Mouse (Mus musculus) brain, embryonic 18.5 days (tissue): ENCODE results near the gene Wwc2.
"Not testable (repeated sequence)": the region's sequence is repeated elsewhere in the genome, so short reads cannot be mapped to it uniquely, and the experiment has no call there.

ENCODE experiments used
- DNase-seq: peaks from one replicate; pipeline ENCODE4 v3.0.0-alpha.2; 2012; ENCODE audit warnings: low read depth, low spot score

Wwc2 gene

DNA sequence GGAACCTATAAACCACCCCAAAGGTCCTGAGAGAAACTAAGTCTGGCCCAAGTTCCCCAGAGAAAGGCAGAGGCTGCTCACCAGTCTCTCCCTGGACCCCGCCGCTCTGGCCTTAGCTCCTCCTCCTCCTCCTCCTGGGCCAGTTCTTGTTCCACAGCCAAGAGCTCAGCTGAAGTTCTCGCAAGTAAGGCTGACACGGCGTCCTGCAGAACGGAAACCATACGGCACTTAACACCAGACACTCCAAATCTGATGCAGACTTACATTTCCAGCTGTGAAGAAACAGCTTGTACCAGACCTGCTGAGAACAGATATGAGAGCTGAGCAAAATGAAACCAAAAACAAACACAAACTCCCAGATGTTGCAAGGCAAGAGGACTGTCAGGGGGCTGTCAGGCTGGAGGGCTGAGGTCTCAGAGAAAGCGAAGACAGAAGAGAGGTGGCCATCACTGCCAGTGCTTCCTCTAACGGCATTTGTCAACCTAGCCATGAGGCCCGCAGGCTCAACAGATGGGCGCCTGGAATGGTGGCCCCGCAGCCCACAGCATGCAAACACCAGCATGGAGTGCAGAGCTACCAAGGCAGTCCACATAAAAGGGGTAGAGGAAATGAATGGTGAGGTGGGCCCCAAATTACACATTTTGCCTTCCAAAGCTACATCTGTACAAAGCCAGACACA, 138.8 kb downstream of the Wwc2 start:
- no peak for DNase-seq

DNA sequence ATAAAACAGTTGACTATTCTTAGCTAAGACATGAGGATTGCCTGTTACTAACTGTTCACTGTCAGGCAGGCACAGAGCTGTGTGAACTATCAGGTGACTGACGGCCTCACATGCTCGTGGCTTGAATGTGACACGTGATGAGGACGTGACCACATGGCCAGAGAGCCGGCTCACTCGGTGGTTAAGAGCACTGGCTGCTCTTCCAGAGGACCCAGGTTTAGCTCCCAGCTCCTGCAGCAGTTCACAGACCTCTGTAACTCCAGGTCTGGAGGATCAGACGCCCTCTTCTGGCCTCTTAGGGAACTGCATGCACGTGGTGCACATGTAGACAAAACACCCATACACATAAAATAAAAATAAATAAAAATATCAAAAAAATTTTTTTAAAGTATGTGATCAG, 140.9 kb downstream of the Wwc2 start:
- no peak for DNase-seq

DNA sequence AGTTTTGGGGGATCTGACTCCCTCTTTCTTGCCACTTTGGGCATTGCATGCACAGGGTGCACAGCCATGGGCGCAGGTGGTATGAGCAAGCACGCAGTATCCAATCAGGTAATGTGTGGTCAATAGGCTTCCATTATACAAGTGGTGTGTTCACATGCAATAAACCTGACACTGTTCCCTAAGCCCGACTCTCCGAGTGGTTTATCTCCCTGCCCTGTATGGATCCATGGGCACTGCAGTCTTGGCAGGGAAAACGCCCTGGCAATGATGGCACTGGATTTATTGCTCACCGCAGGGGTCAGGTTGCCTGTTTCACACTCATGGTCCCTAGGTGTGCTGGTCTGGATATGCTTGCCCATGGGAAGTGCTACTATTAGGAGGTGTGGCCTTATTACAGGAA, 142.8 kb downstream of the Wwc2 start:
- no peak for DNase-seq

DNA sequence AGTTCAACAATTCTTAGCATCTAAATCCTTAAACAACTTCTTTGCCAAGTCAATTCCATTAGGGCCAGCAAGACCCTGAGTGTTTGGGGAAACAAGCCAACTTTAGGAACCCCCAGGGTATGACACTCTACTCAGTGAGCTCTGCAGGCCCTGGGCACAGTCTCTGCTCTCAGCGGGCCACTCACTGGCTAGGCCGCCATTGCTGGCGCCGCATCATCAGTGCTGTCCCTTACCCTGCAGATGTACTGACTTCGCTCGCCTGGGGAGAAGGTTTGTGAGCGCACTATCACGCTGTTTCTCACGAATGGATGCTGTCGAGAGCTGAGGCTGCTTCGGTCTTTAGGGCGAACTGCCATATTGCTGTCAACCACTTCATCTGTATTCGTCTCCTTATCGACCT, 143.6 kb downstream of the Wwc2 start:
- no peak for DNase-seq

DNA sequence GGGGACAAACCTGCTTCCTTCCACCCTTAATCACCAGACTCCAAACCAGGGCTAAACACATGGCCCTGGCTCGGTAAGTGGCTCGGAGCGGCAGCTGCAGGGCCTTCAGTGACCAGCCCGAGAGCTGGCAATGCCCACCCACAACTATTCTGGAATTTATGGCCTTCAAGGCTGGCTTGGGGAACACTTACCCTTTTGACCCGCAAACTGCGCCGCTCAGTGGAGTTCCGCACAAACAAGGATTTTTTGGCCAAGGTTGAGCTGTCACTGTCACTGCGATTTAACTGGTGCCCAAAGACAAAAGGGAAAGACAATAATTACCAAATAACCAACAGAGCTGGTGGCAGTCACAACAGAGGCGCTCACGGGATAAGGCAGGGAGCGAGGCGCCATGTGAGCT, 144.8 kb downstream of the Wwc2 start:
- no peak for DNase-seq

DNA sequence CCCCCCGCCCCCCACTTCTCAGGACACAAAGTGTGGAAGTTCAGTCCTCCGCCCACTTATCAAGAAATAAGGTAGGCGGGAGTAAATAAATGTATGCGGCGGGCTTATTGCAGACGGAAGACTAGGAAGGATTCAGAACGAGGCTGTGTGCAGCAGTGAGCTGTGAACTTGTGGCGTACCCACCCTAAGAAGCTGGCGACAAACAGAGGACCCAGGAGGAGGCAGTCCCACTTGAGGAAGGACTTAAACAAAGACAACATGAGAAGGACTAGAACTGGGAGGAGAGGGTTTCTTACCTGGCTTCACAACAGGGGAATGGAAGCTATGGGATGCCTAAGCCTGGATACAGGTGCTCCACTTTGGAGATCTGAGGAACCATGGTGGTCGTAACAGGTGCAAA, 147.1 kb downstream of the Wwc2 start:
- DNase-seq, result no peak

DNA sequence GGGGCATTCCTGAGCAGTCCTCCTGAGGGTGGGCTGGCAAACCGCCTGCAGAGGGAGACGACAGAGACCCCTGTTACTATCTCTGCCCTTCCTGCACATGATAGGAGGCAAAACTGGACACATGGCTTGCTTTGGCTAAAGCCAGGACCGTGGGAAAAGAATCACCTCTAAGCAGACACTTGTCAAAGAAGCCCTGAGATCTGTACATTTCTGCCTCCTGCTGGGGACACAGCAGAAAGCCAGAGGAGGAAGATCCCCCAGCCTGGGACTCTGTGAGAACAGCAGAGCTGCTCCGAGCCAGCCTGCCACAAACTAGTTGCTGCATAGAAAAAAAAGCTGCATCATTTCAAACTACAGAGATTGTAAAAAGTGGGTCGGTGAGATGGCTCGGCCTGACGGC, 147.7 kb downstream of the Wwc2 start:
- no peak for DNase-seq

DNA sequence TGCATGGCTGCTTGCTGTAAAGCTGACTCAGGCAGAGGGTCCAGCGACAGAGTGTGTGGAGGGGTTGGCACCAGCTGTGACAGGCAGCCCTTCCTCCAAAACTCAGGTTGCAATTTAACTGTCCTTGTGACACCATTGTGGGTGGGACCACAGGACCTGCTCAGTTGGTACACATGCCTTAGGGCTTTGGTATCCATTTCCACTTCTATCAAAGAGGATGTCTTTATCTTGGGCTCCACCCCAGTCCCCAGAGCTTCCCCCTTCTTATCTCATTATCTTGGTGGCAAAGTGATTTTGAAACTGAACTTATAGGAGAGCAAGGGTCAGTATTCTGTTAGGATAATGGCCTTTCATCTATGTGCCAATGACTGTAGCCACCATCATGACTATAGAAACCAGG, 156.8 kb downstream of the Wwc2 start:
- DNase-seq, result no peak

DNA sequence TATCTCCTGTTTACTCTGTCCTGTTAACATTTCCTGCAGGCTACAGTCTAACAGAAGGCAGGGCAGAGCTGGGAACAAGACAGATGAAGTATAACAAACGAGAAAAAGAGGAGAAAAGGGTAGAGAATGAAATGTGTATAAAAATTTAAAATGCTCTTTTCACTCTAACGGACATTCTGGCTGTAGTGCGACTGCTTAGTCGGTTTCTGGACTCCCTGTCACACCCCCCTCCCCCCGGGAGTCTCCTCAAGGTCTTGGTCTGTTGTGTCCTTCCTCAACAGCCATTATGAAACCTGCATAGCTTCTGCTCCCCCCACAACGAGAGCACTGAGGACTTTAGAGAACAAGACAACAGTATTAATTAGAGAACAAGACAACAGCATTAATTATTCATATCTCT, 158.1 kb downstream of the Wwc2 start:
- DNase-seq, result no peak

DNA sequence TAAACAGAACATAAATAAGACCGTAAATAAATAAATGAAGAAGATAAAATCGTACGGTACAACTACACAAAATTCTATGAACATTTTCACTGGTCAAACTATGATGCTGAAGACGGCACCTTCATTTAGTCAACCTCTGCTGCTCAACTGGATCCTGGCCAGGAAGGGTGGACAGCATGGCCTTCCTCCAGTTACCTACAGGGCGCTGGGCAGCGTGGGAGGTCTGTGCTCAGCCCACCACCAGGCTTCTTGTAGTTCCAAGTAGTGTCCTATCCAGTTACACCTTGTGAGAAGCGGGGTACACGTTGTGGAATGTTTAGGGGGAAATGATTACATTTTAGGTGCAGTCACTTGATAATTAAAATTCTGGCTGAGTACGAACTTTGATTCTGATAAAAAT, 163.8 kb downstream of the Wwc2 start:
- no peak for DNase-seq

DNA sequence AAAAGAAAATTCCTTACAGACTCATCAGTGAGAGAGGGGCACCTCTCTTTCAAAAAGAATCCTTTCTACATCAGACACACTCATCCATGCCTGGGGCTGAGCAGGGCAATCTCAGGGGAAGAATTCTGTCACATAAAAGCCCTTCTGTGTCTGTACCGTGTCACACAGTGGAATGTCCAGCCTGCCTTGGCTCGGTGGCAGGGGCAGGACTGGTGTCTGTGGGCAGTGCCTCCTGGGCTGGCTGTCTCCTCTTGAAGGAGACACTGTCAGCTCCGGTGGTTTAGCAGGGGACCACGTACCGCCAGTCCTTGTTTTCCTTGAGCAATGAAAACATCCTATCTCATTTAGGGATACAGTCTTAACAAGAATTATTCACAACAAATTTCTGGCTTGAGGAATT, 165.1 kb downstream of the Wwc2 start:
- no peak for DNase-seq

DNA sequence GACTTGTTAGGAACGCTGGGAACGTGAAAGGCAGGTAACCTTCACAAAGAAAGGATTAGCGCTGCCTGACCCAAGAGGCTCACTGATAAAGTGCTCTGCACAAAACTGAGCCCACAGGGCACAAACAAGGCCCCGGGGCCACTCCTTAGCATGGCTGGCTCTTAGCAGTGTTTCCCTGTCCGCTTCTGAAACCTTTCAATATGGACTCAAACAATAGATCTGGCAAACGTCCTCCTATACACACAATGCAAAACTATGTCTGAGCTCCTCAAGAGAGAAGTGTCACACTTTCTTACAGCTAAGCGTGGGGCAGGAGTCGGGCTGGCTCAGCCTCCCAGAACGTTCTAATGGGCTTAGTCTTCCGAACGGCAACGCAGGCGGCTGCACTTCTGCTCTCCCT, 166.5 kb downstream of the Wwc2 start, which contains the start of gene Cldn22:
TSS of gene Cldn22 (plus strand) at position 301 of the 400 bp plus-strand sequence.
- no peak for DNase-seq

DNA sequence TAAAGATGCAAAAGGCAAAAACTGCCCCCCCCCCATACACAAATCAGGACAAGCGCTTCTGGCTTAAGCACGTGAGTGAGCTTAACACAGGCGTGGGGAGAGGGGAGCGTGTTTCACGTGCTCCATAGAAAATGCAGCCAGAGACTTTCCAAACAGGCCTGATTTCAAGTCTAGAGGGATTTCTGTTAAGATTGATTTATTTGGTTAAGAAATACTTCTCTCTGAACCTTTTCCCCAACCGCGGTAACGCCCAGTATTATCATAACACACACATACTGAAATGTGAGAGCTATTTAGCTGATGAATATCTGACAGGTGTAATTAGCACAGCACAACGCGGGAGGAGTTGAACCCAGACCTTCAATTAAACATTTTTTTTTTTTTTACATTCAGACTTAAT, 166.9 kb downstream of the Wwc2 start:
- DNase-seq, result no peak

DNA sequence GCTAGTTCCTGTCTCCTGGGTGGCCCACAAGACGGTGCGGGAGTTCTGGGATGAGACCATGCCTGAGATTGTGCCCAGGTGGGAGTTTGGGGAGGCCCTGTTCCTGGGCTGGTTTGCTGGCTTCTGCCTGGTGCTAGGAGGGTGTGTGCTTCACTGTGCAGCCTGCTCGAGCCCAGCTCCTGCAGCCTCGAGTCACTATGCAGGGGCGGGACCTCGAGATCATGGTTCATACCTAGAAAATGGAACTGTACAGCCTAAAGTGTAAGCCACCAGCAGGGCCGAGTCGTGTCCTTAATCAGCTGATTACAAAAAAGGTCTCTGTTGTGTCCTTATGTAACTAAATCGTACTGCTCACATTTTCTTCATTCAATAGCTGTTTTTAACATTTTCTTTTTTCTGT, 168.2 kb downstream of the Wwc2 start:
- DNase-seq, result not testable (repeated sequence)

DNA sequence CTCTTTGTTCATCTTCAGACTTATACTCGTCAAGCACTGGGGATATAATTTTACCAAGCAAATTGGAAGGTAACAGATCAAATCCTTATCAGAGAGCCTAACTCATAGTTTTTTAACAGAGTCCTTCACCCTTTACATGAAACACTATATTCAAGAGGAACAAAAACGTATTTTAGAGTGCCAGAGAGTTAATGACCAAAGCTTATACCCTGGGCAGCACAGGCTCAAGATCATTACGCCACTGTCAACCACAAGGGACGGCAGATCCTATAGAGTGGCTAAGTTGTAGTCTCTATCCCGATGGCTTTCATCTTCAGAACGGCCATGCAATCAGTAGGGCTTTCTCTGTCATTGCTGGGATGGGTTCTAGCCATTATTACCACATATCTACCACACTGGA, 168.9 kb downstream of the Wwc2 start, which contains the start of gene Cldn24:
TSS of gene Cldn24 (plus strand) at position 301 of the 400 bp plus-strand sequence.
- no peak for DNase-seq

DNA sequence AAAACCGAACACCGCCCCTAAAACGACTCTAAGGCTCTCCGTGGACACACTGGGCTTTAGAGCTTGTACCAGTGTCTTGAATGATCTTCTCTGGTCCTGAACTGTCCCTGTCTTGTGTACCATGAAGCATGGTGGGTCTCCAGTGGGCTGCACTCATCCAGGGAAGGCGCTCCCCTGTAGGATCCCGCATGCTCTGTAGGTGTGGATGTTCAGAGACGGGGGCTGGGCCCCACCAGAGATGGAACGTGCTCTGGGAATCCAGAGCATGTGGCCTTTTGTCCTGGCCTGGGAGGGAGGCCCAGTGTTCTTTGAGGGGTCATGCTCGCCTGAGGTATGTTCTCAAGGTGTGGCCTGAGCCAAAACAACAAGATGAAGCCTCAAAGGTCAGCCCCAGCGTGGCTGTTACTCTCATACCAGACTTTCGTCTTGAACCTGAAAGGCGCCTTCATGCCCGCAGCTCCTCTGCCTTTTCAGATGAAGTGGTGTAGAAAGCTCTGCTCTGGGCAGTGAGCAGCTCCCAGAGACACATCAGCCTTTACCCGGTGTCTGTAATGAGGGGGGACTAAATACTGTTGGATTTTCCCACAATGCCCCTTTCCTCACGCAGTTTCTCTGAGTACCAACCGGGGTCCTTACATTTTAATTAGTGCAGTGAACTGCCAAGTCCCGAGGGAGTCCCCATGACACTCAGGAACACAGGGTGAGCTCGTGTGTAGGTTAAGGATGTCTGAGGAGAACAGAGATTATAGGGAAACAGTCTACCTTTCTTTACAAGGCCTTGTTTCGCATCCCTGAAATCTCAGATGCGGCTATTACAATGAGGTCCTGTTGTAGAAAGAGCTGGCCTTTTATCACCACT, 169.6 kb downstream of the Wwc2 start:
- DNase-seq, result no peak

DNA sequence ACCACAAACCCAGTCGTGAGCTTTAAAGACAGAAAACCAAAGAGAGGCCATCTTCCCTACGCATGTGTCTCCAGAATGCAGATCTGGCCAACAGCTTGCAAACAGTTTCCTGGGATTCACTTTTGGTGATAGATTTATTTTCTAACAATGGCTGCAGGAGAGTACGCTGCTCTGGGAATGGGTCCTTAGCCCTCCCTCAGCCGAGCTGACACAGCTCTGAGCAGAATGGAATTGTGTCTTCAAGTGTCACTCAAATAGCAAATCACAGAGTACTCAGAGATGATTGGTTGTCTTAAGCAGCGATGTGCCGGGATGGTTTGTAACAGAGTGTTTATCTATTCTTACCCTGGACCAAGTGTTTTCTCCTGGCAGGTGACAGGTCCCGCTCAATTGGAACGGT, 171.7 kb downstream of the Wwc2 start:
- no peak for DNase-seq

DNA sequence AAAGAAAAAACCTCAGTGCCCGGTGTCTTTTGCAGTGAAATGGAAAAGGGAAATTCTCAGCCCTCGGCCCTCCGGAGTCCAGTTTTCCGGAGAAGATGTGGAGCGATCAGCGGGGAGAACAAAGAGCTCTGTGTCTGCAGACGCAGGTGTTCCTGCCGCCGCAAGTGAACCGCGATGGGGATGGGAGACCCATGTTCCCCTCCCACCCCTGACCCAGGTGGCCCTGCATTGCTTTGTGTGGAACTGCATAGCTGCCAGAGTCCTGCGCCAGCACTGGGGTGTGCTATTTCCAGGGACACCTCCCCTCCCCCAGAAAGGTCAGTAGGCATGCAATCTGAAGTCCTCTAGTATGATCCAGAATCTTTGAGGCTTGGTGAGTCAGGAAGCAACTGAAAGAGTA, 179.5 kb downstream of the Wwc2 start:
- no peak for DNase-seq

DNA sequence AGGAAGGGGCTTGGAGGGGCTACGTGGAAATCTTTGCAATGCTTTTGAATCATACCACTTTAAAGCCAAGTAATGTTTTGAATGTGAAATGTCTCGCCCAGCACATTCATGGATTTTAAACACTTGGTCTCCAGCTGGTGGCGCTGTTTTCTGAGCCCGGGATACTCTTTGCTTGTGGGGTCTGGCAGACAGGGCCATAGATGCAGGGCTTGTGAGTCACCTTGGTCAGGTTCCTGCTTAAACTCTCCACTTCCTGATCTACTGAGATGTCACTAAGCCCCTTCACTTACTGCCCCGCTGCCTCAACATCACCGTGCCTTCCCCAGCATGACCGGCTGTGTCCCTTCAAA, 180.1 kb downstream of the Wwc2 start:
- DNase-seq, result no peak

DNA sequence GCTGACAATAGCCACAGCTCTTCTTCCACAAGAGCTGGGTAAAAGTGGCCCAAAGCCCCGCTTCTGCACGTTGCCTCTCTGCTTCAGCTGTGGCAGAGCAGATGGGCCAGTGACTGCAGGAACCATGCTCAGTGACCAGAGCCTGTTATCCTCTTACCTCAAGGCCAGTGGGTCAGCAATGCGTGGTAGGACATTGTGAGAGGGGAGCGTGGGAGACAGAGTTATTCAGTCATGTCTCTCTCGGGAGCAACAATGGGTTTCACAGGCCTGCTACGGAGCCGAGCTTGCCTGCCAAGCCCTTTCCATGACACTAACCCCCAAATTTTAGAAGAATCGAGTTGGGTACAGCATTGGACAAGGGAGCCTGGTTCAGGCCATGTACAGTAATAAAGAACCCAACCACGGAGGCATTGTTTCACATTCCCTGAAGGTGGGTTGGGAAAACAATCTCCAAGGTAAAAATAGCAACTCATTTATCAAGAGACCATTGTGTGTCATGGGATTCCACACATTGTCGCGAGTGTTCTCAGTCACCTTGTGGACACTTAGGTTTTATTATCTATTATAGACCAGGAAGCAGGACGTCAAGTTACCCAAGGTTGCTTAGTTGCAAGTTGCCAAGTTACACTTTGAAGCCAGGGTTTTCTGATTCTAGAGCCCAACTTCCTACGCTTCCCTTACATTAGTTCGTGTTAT, 180.6 kb downstream of the Wwc2 start:
- DNase-seq, result no peak

DNA sequence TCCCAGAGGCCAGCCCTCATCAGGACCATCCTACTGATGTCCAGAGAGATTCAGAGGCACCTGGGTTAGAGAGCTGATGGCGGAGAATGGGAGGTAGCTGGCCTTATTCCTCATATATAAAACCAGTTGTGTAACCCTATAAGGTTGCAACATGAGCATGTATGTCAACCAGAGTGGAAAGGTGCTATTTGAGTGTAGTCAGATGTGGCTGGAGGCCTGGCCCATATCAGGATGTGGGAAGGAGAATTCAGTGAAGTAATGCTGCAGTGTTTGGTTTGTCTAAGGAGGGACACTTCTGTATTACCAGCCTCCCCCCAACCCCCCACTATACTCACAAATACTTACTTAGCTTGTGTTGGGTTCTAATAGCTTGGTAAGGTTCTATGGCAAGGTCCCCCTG, 186.5 kb downstream of the Wwc2 start:
- DNase-seq, result no peak

DNA sequence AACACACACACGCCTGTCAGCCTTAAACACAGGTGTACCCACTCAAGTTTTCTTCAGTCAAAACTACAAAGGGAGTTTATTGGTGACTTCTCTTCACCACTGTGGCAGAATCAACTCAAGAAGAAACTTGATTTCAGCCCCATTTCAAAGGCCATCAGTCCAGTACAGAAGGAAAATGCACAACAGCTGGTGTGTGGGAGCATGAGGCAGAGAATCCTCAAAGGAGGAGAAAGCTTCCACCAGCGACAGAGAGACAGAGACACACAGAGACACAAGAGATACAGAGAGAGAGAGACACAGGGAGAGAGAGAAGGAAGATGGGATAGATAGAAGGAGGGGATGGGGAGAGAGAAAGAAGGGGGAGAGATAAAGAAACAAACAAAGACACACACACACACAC, 188.4 kb downstream of the Wwc2 start:
- DNase-seq, result no peak

DNA sequence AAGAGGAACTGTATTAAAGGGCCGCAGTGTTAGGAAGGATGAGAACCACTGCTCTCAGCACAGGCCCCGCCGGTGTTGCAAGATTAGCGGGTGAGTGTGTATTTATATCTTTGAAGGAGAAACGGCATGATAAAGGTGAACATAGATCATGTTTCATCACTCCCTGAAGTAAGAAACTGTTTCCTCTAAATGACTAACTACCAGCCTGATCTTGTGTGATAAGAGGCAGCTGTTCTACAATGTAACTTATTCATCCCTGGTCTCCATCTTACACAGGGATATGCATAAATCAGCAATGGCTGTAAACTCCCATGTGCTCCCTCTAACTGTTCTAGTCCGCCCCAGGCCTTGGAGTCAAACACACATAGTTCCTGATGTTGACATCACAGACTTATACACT, 191.3 kb downstream of the Wwc2 start:
- DNase-seq, result no peak
